Mouse (Mus musculus): ENCODE measurements around the gene Eif5a2. TPM values are rescaled to one million over a fixed set of nuclear protein-coding genes. Genes with fewer than 3 reads are reported as not detected.
A peak's percentile ranks its signal among the peaks of the same experiment; 100 is the strongest.
"Not testable (repeated sequence)": the region's sequence is repeated elsewhere in the genome, so short reads cannot be mapped to it uniquely, and the experiment has no call there.

Gene Eif5a2
- total and polyA plus RNA-seq, 3 experiments, result 6.1 to 7.3 TPM; not detected in 1

GRCm38 (mm10) chr3:28766935-28767334 lies 14.1 kb upstream of the Eif5a2 start:
- Histone ChIP-seq H3K27ac (ENCODE audit: control insufficient read depth, low read depth, low read length) (no peak overlapping the region), H3K9ac (ENCODE audit: control insufficient read depth, low read depth, low read length, poor library complexity, severe bottlenecking) (no peak overlapping the region), H3K4me3 (ENCODE audit: control insufficient read depth in 1 of 2, insufficient read depth in 1 of 2, low read depth in 2 of 2, low read length in 2 of 2) (no peak overlapping the region), H3K36me3 (ENCODE audit: control insufficient read depth in 1 of 2, insufficient read depth in 2 of 2, low read length in 2 of 2) (no peaks in the 10 kb centered on the region), H3K4me1 (ENCODE audit: control insufficient read depth in 1 of 2, insufficient read depth in 2 of 2, low read length in 2 of 2) (no peaks in the 10 kb centered on the region), H3K9me3 (replicated peaks; ENCODE audit: insufficient read depth, low read length) (no peaks in the 10 kb centered on the region), H3K79me2 (ENCODE audit: control insufficient read depth, insufficient read depth, low read length, poor library complexity) (no peaks in the 10 kb centered on the region), H3K27me3 (ENCODE audit: control insufficient read depth in 1 of 2, insufficient read depth in 2 of 2, low read length in 2 of 2) (no peaks in the 10 kb centered on the region)
- TF ChIP-seq POLR2AphosphoS5 (IDR thresholded peaks at IDR 0.05; ENCODE audit: borderline replicate concordance, low read depth, low read length), result no peak
- DNase-seq (ENCODE audit: low read depth, low spot score), result no peak

- Histone ChIP-seq H3K27ac (ENCODE audit: control insufficient read depth, low read depth, low read length) (no peak overlapping the region), H3K9me3 (replicated peaks; ENCODE audit: insufficient read depth, low read length) (no peaks in the 10 kb centered on the region), H3K27me3 (ENCODE audit: control insufficient read depth in 1 of 2, insufficient read depth in 2 of 2, low read length in 2 of 2) (no peaks in the 10 kb centered on the region), H3K9ac (ENCODE audit: control insufficient read depth, low read depth, low read length, poor library complexity, severe bottlenecking) (no peak overlapping the region), H3K79me2 (ENCODE audit: control insufficient read depth, insufficient read depth, low read length, poor library complexity) (no peaks in the 10 kb centered on the region), H3K4me1 (ENCODE audit: control insufficient read depth in 1 of 2, insufficient read depth in 2 of 2, low read length in 2 of 2) (no peaks in the 10 kb centered on the region), H3K36me3 (ENCODE audit: control insufficient read depth in 1 of 2, insufficient read depth in 2 of 2, low read length in 2 of 2) (no peaks in the 10 kb centered on the region), H3K4me3 (ENCODE audit: control insufficient read depth in 1 of 2, insufficient read depth in 1 of 2, low read depth in 2 of 2, low read length in 2 of 2) (no peak overlapping the region)
- DNase-seq (ENCODE audit: low read depth, low spot score), result no peak
- TF ChIP-seq TCF12 (IDR thresholded peaks at IDR 0.05; ENCODE audit: low read depth, low read length), result no peak
Observed at GRCm38 (mm10) chr3:28768222-28768621, 12.9 kb upstream of the Eif5a2 start.

- not testable (repeated sequence) for H3K9me3 ChIP-seq (replicated peaks; ENCODE audit: insufficient read depth, low read length); H3K27me3 ChIP-seq (ENCODE audit: control insufficient read depth in 1 of 2, insufficient read depth in 2 of 2, low read length in 2 of 2); H3K27ac ChIP-seq (ENCODE audit: control insufficient read depth, low read depth, low read length); H3K9ac ChIP-seq (ENCODE audit: control insufficient read depth, low read depth, low read length, poor library complexity, severe bottlenecking); H3K4me3 ChIP-seq (ENCODE audit: control insufficient read depth in 1 of 2, insufficient read depth in 1 of 2, low read depth in 2 of 2, low read length in 2 of 2); H3K79me2 ChIP-seq (ENCODE audit: control insufficient read depth, insufficient read depth, low read length, poor library complexity)
- Histone ChIP-seq H3K4me1 (ENCODE audit: control insufficient read depth in 1 of 2, insufficient read depth in 2 of 2, low read length in 2 of 2) (peaks cover 6 to 13% of the 10 kb centered on the region in 2 experiments), H3K36me3 (ENCODE audit: control insufficient read depth in 1 of 2, insufficient read depth in 2 of 2, low read length in 2 of 2) (peaks cover 0 to 17% of the 10 kb centered on the region in 2 experiments; a peak in 2 of 4 replicates)
- peak; percentile 22 to 36 (median 30); a peak in 3 of 6 replicates for TF ChIP-seq CTCF (IDR thresholded peaks at IDR 0.05 in 2 of 3, conservative IDR thresholded peaks at IDR 0.05 in 1 of 3; ENCODE audit: control insufficient read depth in 1 of 3, insufficient read depth in 1 of 3, low read depth in 2 of 3, low read length in 3 of 3, poor library complexity in 1 of 3, severe bottlenecking in 1 of 3)
- DNase-seq (ENCODE audit: low read depth, low spot score), result peak; percentile 20
Observed at GRCm38 (mm10) chr3:28772919-28773318, 8.2 kb upstream of the Eif5a2 start.

GRCm38 (mm10) chr3:28775361-28775760 lies 5.7 kb upstream of the Eif5a2 start:
- Histone ChIP-seq H3K36me3 (ENCODE audit: control insufficient read depth in 1 of 2, insufficient read depth in 2 of 2, low read length in 2 of 2) (peaks cover 0 to 17% of the 10 kb centered on the region in 2 experiments; a peak in 2 of 4 replicates), H3K4me3 (ENCODE audit: control insufficient read depth in 1 of 2, insufficient read depth in 1 of 2, low read depth in 2 of 2, low read length in 2 of 2) (no peak overlapping the region), H3K79me2 (ENCODE audit: control insufficient read depth, insufficient read depth, low read length, poor library complexity) (no peaks in the 10 kb centered on the region), H3K9me3 (replicated peaks; ENCODE audit: insufficient read depth, low read length) (no peaks in the 10 kb centered on the region), H3K27ac (ENCODE audit: control insufficient read depth, low read depth, low read length) (peak overlapping the region; percentile 78), H3K9ac (ENCODE audit: control insufficient read depth, low read depth, low read length, poor library complexity, severe bottlenecking) (peak overlapping the region; percentile 35), H3K4me1 (ENCODE audit: control insufficient read depth in 1 of 2, insufficient read depth in 2 of 2, low read length in 2 of 2) (peaks cover 6 to 13% of the 10 kb centered on the region in 2 experiments), H3K27me3 (ENCODE audit: control insufficient read depth in 1 of 2, insufficient read depth in 2 of 2, low read length in 2 of 2) (no peaks in the 10 kb centered on the region)
- DNase-seq (ENCODE audit: low read depth, low spot score), result peak; percentile 78
- no peak for TF ChIP-seq POLR2A (IDR thresholded peaks at IDR 0.05; ENCODE audit: control insufficient read depth in 1 of 2, insufficient read depth in 1 of 2, low read depth in 1 of 2, low read length in 2 of 2, poor library complexity in 1 of 2)
- no peak for TF ChIP-seq ZC3H11A (IDR thresholded peaks at IDR 0.05; ENCODE audit: low read depth, low read length)
- no peak; the same call in 1 of the 2 replicates for TF ChIP-seq MAFK (IDR thresholded peaks at IDR 0.05; ENCODE audit: borderline replicate concordance, low read depth, low read length)
- no peak for TF ChIP-seq HCFC1 (IDR thresholded peaks at IDR 0.05; ENCODE audit: low read depth, low read length)
- peak; percentile 93 for TF ChIP-seq ETS1 (IDR thresholded peaks at IDR 0.05; ENCODE audit: low read depth, low read length)
- TF ChIP-seq BHLHE40 (IDR thresholded peaks at IDR 0.05; ENCODE audit: borderline replicate concordance, low read depth, low read length), result peak; percentile 78; the same call in 1 of the 2 replicates
- TF ChIP-seq MAX (IDR thresholded peaks at IDR 0.05; ENCODE audit: low read length), result 0 out of 2 replicates have a peak, but pooled peaks have one; percentile 47
- TF ChIP-seq SIN3A (IDR thresholded peaks at IDR 0.05; ENCODE audit: low read length), result peak; percentile 82
- no peak for TF ChIP-seq CTCF (IDR thresholded peaks at IDR 0.05 in 2 of 3, conservative IDR thresholded peaks at IDR 0.05 in 1 of 3; ENCODE audit: control insufficient read depth in 1 of 3, insufficient read depth in 1 of 3, low read depth in 2 of 3, low read length in 3 of 3, poor library complexity in 1 of 3, severe bottlenecking in 1 of 3)
- TF ChIP-seq RCOR1 (IDR thresholded peaks at IDR 0.05; ENCODE audit: low read depth, low read length), result peak; percentile 87
- TF ChIP-seq JUND (IDR thresholded peaks at IDR 0.05; ENCODE audit: low read depth, low read length), result no peak
- no peak for TF ChIP-seq TBP (IDR thresholded peaks at IDR 0.05; ENCODE audit: low read depth, low read length)
- TF ChIP-seq MEF2A (IDR thresholded peaks at IDR 0.05; ENCODE audit: extremely low read depth, insufficient replicate concordance, low read depth, low read length, poor library complexity, severe bottlenecking), result no peak
- no peak for TF ChIP-seq MXI1 (IDR thresholded peaks at IDR 0.05; ENCODE audit: low read depth, low read length)
- no peak for TF ChIP-seq ELF1 (IDR thresholded peaks at IDR 0.05; ENCODE audit: low read depth, low read length)
- no peak for TF ChIP-seq POLR2AphosphoS2 (IDR thresholded peaks at IDR 0.05; ENCODE audit: low read length)
- TF ChIP-seq MAZ (IDR thresholded peaks at IDR 0.05; ENCODE audit: low read depth, low read length), result no peak
- no peak for TF ChIP-seq MYB (IDR thresholded peaks at IDR 0.05; ENCODE audit: low read depth, low read length)
